Mouse (Mus musculus): ENCODE measurements at regions not wholly inside any gene's neighbourhood (a gene's known extent, or its start where the extent isn't known, plus 50 kb on each side); places are given as distances from the start of the nearest gene placed in this dataset.

DNA sequence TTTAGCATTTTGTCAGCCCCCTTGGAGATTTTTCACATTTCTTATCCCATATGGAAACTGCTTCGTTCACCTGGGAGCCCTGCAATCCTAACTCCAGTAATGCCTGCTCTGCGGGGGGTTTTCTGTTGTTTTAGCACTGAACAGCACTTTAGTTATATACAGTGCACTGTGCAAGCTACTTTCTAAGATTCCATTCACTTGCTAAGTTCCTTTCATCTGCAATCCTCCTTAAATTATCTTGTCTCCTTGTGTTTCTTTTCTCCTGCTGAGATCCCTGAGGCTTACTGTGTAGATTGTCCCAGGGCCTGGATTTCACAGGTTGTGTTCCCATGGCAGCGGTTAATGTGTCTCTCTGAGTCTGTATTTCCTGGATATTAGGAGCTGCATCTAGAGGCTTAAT is 173.3 kb upstream of the Elac2 start:
- Histone ChIP-seq H3K9me3 (replicated peaks) (no peaks in the 10 kb centered on the region), H3K4me3 (replicated peaks) (no peak overlapping the region), H3K36me3 (no peaks in the 10 kb centered on the region), H3K27ac (replicated peaks) (no peak overlapping the region), H3K27me3 (replicated peaks) (no peaks in the 10 kb centered on the region), H3K4me2 (no peak overlapping the region), H3K4me1 (peaks cover 8% of the 10 kb centered on the region), H3K9ac (replicated peaks) (no peak overlapping the region)
- no peak for ATAC-seq (ENCODE audit: low FRiP score)
- 54% methylated on average over 3 of the region's 3 CpGs for WGBS

GRCm38 (mm10) chr11:64812408-64812807 is 166.4 kb upstream of the Elac2 start:
- 80% methylated on average over 6 of the region's 6 CpGs for WGBS
- H3K27me3 ChIP-seq (replicated peaks): no peaks in the 10 kb centered on the region
- no peaks in the 10 kb centered on the region for H3K9me3 ChIP-seq (replicated peaks)
- ATAC-seq (ENCODE audit: low FRiP score): no peak
- no peaks in the 10 kb centered on the region; the same call in 1 of the 2 replicates for H3K4me1 ChIP-seq
- H3K9ac ChIP-seq (replicated peaks): no peak overlapping the region
- H3K4me2 ChIP-seq: no peak overlapping the region
- H3K4me3 ChIP-seq (replicated peaks): no peak overlapping the region
- no peak overlapping the region for H3K27ac ChIP-seq (replicated peaks)
- H3K36me3 ChIP-seq: no peaks in the 10 kb centered on the region

- H3K9ac ChIP-seq (replicated peaks): no peak overlapping the region
- H3K27ac ChIP-seq (replicated peaks): no peak overlapping the region
- no peak overlapping the region for H3K4me2 ChIP-seq
- H3K36me3 ChIP-seq: no peaks in the 10 kb centered on the region
- WGBS: 70% methylated on average over 5 of the region's 5 CpGs
- H3K9me3 ChIP-seq (replicated peaks): no peaks in the 10 kb centered on the region
- no peak for ATAC-seq (ENCODE audit: low FRiP score)
- no peak overlapping the region for H3K4me3 ChIP-seq (replicated peaks)
- H3K27me3 ChIP-seq (replicated peaks): no peaks in the 10 kb centered on the region
- H3K4me1 ChIP-seq: peaks cover 17% of the 10 kb centered on the region
These were observed 149.4 kb upstream of the Elac2 start for GRCm38 (mm10) chr11:64829429-64829828.

DNA sequence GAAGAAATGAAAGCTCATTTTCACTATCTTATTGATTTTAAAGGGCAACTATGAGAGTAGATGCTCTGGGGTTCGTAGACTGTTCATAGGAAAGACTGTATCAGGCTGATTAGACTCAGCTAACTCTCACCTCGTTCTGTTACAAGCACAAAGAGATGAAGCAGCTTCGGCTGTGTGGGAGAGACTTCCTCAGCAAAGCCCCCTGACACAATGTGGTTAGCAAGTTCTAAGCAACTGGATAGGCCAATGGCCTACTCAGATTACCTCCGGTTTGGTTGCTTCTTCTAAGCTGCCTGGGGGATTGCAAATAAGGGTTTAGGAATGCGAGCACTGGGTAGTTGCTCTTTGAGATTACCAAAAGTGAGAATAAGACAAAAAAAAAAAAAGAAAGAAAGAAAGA is 146.4 kb upstream of the Elac2 start:
- Histone ChIP-seq H3K4me3 (replicated peaks) (no peak overlapping the region), H3K4me2 (no peak overlapping the region), H3K27ac (replicated peaks) (no peak overlapping the region), H3K36me3 (no peaks in the 10 kb centered on the region), H3K9ac (replicated peaks) (no peak overlapping the region), H3K9me3 (replicated peaks) (no peaks in the 10 kb centered on the region), H3K27me3 (replicated peaks) (no peaks in the 10 kb centered on the region), H3K4me1 (peaks cover 19% of the 10 kb centered on the region)
- ATAC-seq (ENCODE audit: low FRiP score): no peak
- whole genome bisulfite sequencing: 59% methylated on average over 5 of the region's 5 CpGs

- H3K4me2 ChIP-seq: no peak overlapping the region
- no peak for ATAC-seq (ENCODE audit: low FRiP score)
- no peak overlapping the region for H3K9ac ChIP-seq (replicated peaks)
- H3K4me1 ChIP-seq: peaks cover 19% of the 10 kb centered on the region
- H3K27me3 ChIP-seq (replicated peaks): no peaks in the 10 kb centered on the region
- no peak overlapping the region; the same call in 1 of the 2 replicates for H3K27ac ChIP-seq (replicated peaks)
- no peak overlapping the region for H3K4me3 ChIP-seq (replicated peaks)
- no peaks in the 10 kb centered on the region for H3K9me3 ChIP-seq (replicated peaks)
- no peaks in the 10 kb centered on the region for H3K36me3 ChIP-seq
- WGBS: 24% methylated on average over 3 of the region's 3 CpGs
These were observed 145.1 kb upstream of the Elac2 start for GRCm38 (mm10) chr11:64833786-64834185.

GRCm38 (mm10) chr11:64836771-64837170 is 142.1 kb upstream of the Elac2 start:
- no peak overlapping the region for H3K9ac ChIP-seq (replicated peaks)
- H3K27me3 ChIP-seq (replicated peaks): no peaks in the 10 kb centered on the region
- peaks cover 19% of the 10 kb centered on the region for H3K4me1 ChIP-seq
- H3K9me3 ChIP-seq (replicated peaks): no peaks in the 10 kb centered on the region
- H3K36me3 ChIP-seq: no peaks in the 10 kb centered on the region
- H3K4me3 ChIP-seq (replicated peaks): no peak overlapping the region
- H3K4me2 ChIP-seq: no peak overlapping the region
- ATAC-seq (ENCODE audit: low FRiP score): no peak
- WGBS: 82% methylated on average over 8 of the region's 8 CpGs
- no peak overlapping the region for H3K27ac ChIP-seq (replicated peaks)

- Histone ChIP-seq H3K4me3 (replicated peaks) (no peak overlapping the region), H3K4me1 (no peaks in the 10 kb centered on the region), H3K27me3 (replicated peaks) (no peaks in the 10 kb centered on the region), H3K27ac (replicated peaks) (no peak overlapping the region), H3K9me3 (replicated peaks) (no peaks in the 10 kb centered on the region), H3K9ac (replicated peaks) (no peak overlapping the region), H3K36me3 (no peaks in the 10 kb centered on the region), H3K4me2 (no peak overlapping the region)
- 93% methylated on average over 2 of the region's 2 CpGs for WGBS
- no peak for ATAC-seq (ENCODE audit: low FRiP score)
These were observed 137.7 kb upstream of the Elac2 start for GRCm38 (mm10) chr11:64841092-64841491.

DNA sequence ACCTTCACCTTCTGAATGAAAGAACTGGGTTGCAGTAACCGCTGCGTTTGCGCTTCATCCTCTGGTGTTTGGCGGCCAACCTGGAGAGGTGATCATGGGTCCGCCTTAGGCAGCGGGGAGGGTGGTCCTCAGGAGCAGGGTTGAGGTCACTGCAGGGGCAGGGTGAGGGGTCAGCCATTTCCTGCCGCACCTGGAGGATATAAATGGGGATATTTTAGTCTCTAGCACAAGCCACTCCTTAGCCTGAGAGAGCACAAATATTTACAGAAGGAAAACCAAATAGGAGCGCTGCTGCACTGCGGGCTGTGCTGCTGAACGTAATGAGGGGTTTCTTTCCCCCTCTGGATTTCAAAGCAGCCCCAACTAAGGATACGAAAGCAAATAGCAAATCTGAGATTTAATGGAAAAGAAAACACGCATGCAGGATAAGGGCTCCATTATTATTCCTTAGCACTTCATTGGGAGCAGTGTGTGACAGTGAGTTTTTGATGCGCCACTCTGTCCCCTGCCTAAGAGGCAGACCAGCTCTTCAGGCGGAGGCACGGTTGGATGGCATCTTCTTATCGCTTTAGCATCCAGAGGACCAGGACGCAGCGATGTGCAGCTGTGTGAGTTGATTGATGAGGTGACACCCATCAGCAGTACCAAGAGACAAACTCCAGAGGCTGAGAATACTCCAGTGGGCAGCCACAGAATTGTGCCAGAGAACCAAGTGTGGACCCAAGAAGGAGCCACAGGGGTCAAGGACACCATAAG is 135.9 kb upstream of the Elac2 start:
- no peak overlapping the region for H3K27ac ChIP-seq (replicated peaks)
- no peak overlapping the region for H3K4me2 ChIP-seq
- H3K36me3 ChIP-seq: no peaks in the 10 kb centered on the region
- H3K4me3 ChIP-seq (replicated peaks): no peak overlapping the region
- H3K9me3 ChIP-seq (replicated peaks): no peaks in the 10 kb centered on the region
- no peaks in the 10 kb centered on the region for H3K4me1 ChIP-seq
- WGBS: 74% methylated on average over 18 of the region's 18 CpGs
- no peaks in the 10 kb centered on the region for H3K27me3 ChIP-seq (replicated peaks)
- no peak for ATAC-seq (ENCODE audit: low FRiP score)
- H3K9ac ChIP-seq (replicated peaks): no peak overlapping the region

- Histone ChIP-seq H3K4me3 (replicated peaks) (no peak overlapping the region), H3K36me3 (no peaks in the 10 kb centered on the region), H3K4me2 (no peak overlapping the region), H3K9me3 (replicated peaks) (no peaks in the 10 kb centered on the region), H3K27ac (replicated peaks) (no peak overlapping the region), H3K9ac (replicated peaks) (no peak overlapping the region), H3K27me3 (replicated peaks) (no peaks in the 10 kb centered on the region), H3K4me1 (no peaks in the 10 kb centered on the region)
- WGBS: 82% methylated on average over 7 of the region's 7 CpGs
- no peak for ATAC-seq (ENCODE audit: low FRiP score)
These were observed 132.2 kb upstream of the Elac2 start for GRCm38 (mm10) chr11:64846577-64847147.

DNA sequence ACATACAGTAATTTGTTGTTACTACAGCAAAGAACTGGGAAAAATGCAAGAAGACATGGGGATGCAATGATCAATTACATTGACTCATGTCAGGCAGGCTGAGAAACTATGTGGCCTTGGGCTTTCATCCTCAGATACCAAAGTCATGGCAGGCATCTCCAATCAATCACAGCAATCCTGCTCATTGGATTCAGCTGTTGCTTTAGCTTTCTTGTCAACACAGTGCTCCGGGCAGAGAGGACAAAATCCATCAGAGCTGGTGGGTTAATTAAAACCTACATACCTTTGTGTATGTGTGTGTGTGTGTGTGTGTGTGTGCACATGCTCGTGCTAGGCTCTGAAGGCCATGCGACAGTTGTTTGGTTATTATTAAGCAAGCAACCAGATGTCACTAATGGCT is 119.2 kb upstream of the Elac2 start:
- WGBS: 85% methylated on average over 3 of the region's 3 CpGs
- no peak overlapping the region for H3K27ac ChIP-seq (replicated peaks)
- H3K36me3 ChIP-seq: no peaks in the 10 kb centered on the region
- no peaks in the 10 kb centered on the region for H3K4me1 ChIP-seq
- ATAC-seq (ENCODE audit: low FRiP score): no peak
- H3K4me3 ChIP-seq (replicated peaks): no peak overlapping the region
- H3K9ac ChIP-seq (replicated peaks): no peak overlapping the region
- H3K27me3 ChIP-seq (replicated peaks): no peaks in the 10 kb centered on the region
- no peaks in the 10 kb centered on the region for H3K9me3 ChIP-seq (replicated peaks)
- no peak overlapping the region for H3K4me2 ChIP-seq

DNA sequence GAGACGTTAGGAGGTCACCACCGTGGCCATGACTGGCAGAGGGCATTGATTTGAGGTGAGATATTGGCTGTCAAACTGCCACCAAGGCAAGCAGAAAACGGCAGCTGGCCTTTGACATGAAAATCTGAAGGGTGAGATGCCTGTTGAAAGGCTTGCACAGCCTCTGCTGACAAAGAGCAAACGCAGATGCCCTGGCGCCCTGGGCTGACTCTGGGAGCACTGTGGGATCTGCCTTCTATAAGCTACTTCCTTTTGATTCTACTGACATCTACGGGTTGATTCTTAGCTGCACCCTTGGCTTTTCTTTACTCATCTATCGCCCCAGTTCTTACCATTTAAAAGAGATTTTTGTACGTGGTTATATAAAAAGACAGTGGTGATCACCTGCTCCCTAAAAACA is 98.2 kb upstream of the Elac2 start:
- Histone ChIP-seq H3K9me3 (replicated peaks) (no peaks in the 10 kb centered on the region), H3K4me1 (no peaks in the 10 kb centered on the region), H3K4me3 (replicated peaks) (no peak overlapping the region), H3K9ac (replicated peaks) (no peak overlapping the region), H3K36me3 (no peaks in the 10 kb centered on the region), H3K4me2 (no peak overlapping the region), H3K27me3 (replicated peaks) (no peaks in the 10 kb centered on the region), H3K27ac (replicated peaks) (no peak overlapping the region)
- WGBS: 54% methylated on average over 8 of the region's 8 CpGs
- ATAC-seq (ENCODE audit: low FRiP score): no peak

- Histone ChIP-seq H3K36me3 (no peaks in the 10 kb centered on the region), H3K4me2 (no peak overlapping the region), H3K27ac (replicated peaks) (no peak overlapping the region), H3K9ac (replicated peaks) (no peak overlapping the region), H3K4me3 (replicated peaks) (no peak overlapping the region), H3K9me3 (replicated peaks) (no peaks in the 10 kb centered on the region), H3K4me1 (no peaks in the 10 kb centered on the region), H3K27me3 (replicated peaks) (no peaks in the 10 kb centered on the region)
- no peak for ATAC-seq (ENCODE audit: low FRiP score)
- WGBS: 58% methylated on average over 2 of the region's 2 CpGs
These were observed 94.3 kb upstream of the Elac2 start for GRCm38 (mm10) chr11:64884518-64884917.
